Mouse (Mus musculus): ENCODE measurements at regions not wholly inside any gene's neighbourhood (a gene's known extent, or its start where the extent isn't known, plus 50 kb on each side); places are given as distances from the start of the nearest gene placed in this dataset.

GRCm38 (mm10) chr4:105996060-105996459, 206.4 kb downstream of the Gm12728 start:
- H3K4me1 ChIP-seq (ENCODE audit: control insufficient read depth, insufficient read depth, low read length), result no peaks in the 10 kb centered on the region
- no peak for ATAC-seq (ENCODE audit: insufficient read depth, low FRiP score)
- H3K27me3 ChIP-seq (ENCODE audit: control insufficient read depth, insufficient read depth, low read length), result no peaks in the 10 kb centered on the region
- no peak overlapping the region for H3K27ac ChIP-seq (ENCODE audit: low read length)
- 47% methylated on average over 4 of the region's 4 CpGs for WGBS
- no peak overlapping the region for H3K9ac ChIP-seq (ENCODE audit: low read length)
- no peaks in the 10 kb centered on the region for H3K9me3 ChIP-seq (replicated peaks; ENCODE audit: control insufficient read depth, low read length)
- H3K4me2 ChIP-seq (ENCODE audit: low read depth, low read length), result no peak overlapping the region
- H3K4me3 ChIP-seq (replicated peaks; ENCODE audit: low read length), result no peak overlapping the region
- H3K36me3 ChIP-seq (ENCODE audit: control insufficient read depth, insufficient read depth, low read length), result no peaks in the 10 kb centered on the region

DNA sequence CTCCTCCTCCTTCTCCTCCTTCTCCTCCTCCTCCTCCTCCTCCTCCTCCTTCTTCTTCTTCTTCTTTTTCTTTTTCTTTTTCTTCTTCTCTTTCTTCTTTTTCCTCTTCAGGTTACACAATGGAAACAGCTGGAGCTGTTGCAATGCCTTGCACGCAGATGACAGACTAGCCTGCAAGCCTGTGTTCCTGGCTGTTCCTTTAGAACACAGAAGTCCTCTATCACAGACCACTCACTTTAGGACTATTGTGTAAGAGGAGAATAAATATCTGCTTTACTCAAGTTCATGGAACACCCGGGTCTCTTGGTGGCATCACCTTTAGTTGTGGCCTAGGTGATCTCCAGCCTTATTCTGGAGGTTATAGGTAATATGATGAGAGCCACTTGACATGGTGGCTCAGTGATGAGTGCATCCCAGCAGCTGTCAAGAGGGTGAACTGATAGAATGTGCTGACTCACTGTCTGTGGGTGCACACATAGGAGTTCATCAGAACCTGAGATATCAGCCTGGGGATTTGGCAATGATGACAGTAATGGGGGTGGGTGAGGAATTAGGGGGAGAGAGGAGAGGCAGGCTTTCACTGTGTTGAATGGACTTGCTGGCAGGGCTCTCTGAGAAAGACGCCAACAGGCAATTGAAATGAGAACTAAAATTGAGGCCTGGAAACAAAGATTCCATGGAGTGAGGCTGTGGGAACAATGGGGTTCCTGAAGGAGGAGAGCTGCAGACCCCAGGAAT, 207.4 kb downstream of the Gm12728 start:
- no peaks in the 10 kb centered on the region for H3K36me3 ChIP-seq (ENCODE audit: control insufficient read depth, insufficient read depth, low read length)
- H3K27me3 ChIP-seq (ENCODE audit: control insufficient read depth, insufficient read depth, low read length), result no peaks in the 10 kb centered on the region
- no peak overlapping the region for H3K4me2 ChIP-seq (ENCODE audit: low read depth, low read length)
- H3K4me1 ChIP-seq (ENCODE audit: control insufficient read depth, insufficient read depth, low read length), result no peaks in the 10 kb centered on the region
- no peak overlapping the region for H3K9ac ChIP-seq (ENCODE audit: low read length)
- no peak overlapping the region for H3K27ac ChIP-seq (ENCODE audit: low read length)
- no peak for ATAC-seq (ENCODE audit: insufficient read depth, low FRiP score)
- 73% methylated on average over 3 of the region's 3 CpGs for WGBS
- no peaks in the 10 kb centered on the region for H3K9me3 ChIP-seq (replicated peaks; ENCODE audit: control insufficient read depth, low read length)
- H3K4me3 ChIP-seq (replicated peaks; ENCODE audit: low read length), result no peak overlapping the region

DNA sequence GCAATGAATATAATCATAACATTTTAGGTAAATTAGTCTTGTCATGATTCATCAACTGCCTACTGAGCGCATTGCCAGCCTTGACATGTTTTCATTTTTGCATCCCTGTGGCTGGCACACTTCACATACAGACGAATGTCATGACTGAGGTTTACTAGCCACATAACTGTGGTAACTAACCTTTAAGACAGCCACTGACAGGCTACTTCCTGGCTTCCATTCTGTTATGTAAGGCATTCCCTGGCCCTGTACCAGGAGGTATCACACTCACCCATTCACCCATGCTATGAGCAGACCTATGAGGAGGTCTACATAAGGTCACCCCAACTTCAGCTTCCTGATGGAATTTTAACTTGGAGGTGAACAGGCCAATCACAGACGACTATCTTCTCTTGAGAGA, 212.8 kb downstream of the Gm12728 start:
- no peak overlapping the region for H3K9ac ChIP-seq (ENCODE audit: low read length)
- no peak for ATAC-seq (ENCODE audit: insufficient read depth, low FRiP score)
- WGBS, result 79% methylated on average over 3 of the region's 3 CpGs

DNA sequence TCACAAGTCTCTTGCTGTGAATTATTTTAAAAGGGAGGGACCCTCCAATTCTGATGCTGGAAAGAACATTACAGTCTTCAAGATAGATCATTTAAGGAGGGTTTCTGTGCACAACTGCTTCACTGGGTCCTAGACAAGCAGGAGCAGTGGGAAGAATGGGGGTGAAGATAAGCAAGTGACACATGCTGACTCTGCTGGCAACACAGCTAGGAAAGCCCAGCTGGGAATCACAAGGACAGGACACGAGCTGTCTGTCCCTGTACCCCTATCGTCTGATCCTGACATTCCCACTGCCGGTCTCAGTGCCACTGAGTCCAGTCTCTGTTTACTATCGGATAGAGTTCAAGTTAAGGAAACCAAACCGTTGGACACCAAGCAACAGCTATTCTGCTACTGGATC, 216.3 kb downstream of the Gm12728 start:
- no peaks in the 10 kb centered on the region for H3K27me3 ChIP-seq (ENCODE audit: control insufficient read depth, insufficient read depth, low read length)
- no peak overlapping the region for H3K4me2 ChIP-seq (ENCODE audit: low read depth, low read length)
- no peaks in the 10 kb centered on the region for H3K36me3 ChIP-seq (ENCODE audit: control insufficient read depth, insufficient read depth, low read length)
- H3K4me1 ChIP-seq (ENCODE audit: control insufficient read depth, insufficient read depth, low read length), result no peaks in the 10 kb centered on the region
- no peak overlapping the region for H3K4me3 ChIP-seq (replicated peaks; ENCODE audit: low read length)
- H3K27ac ChIP-seq (ENCODE audit: low read length), result no peak overlapping the region
- H3K9me3 ChIP-seq (replicated peaks; ENCODE audit: control insufficient read depth, low read length), result no peaks in the 10 kb centered on the region
- WGBS, result 86% methylated on average over 5 of the region's 5 CpGs
- no peak for ATAC-seq (ENCODE audit: insufficient read depth, low FRiP score)
- H3K9ac ChIP-seq (ENCODE audit: low read length), result no peak overlapping the region

More for the DNA sequence above, 212.8 kb downstream of the Gm12728 start:
- no peaks in the 10 kb centered on the region for H3K27me3 ChIP-seq (ENCODE audit: control insufficient read depth, insufficient read depth, low read length)
- no peak overlapping the region for H3K27ac ChIP-seq (ENCODE audit: low read length)
- H3K9me3 ChIP-seq (replicated peaks; ENCODE audit: control insufficient read depth, low read length), result no peaks in the 10 kb centered on the region
- H3K4me1 ChIP-seq (ENCODE audit: control insufficient read depth, insufficient read depth, low read length), result no peaks in the 10 kb centered on the region
- H3K4me2 ChIP-seq (ENCODE audit: low read depth, low read length), result no peak overlapping the region
- no peaks in the 10 kb centered on the region for H3K36me3 ChIP-seq (ENCODE audit: control insufficient read depth, insufficient read depth, low read length)
- H3K4me3 ChIP-seq (replicated peaks; ENCODE audit: low read length), result no peak overlapping the region

DNA sequence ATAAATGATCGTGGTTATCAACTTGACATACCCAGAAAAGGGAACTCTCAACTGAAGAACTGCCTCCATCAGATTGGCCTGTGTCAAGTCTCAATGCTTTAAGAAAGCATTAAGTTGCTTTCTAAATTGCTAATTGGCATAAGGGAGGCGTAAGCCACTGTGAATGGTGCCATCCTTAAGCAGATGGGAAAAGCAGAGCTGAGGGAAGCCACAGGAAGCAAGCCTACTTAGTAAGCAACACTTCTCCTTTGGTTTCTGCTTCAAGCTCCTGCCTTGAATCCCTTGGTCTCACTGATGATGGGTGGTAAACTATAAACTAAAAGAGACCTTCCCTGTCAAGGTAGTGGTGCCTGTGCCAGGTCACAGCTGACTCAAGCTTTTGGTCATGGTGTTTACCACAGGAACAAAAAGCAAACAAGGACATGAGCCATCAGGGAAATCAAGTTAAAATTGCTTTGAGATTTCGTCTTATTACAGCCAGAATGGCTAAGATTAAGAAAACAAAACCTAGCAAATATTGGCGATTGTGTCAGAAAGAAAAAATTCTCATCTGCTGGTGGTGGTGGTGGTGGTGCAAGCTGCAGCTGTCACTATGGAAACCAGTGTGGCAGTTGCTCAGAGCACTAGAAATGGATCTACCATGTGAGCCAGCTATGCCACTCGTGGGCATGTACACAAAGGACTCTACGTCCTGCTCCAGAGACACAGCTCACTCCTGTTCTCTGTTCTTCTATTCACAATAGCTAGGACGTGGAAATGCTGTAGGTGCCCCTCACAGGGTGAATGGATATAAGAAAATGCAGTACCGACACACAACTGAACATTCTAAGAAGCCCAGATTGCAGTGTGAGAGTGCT, 217.9 kb downstream of the Gm12728 start:
- Histone ChIP-seq H3K9ac (ENCODE audit: low read length) (no peak overlapping the region), H3K4me3 (replicated peaks; ENCODE audit: low read length) (no peak overlapping the region), H3K4me1 (ENCODE audit: control insufficient read depth, insufficient read depth, low read length) (no peaks in the 10 kb centered on the region), H3K9me3 (replicated peaks; ENCODE audit: control insufficient read depth, low read length) (no peaks in the 10 kb centered on the region), H3K4me2 (ENCODE audit: low read depth, low read length) (no peak overlapping the region), H3K27me3 (ENCODE audit: control insufficient read depth, insufficient read depth, low read length) (no peaks in the 10 kb centered on the region), H3K36me3 (ENCODE audit: control insufficient read depth, insufficient read depth, low read length) (no peaks in the 10 kb centered on the region), H3K27ac (ENCODE audit: low read length) (no peak overlapping the region)
- ATAC-seq (ENCODE audit: insufficient read depth, low FRiP score), result no peak
- WGBS, result 63% methylated on average over 8 of the region's 8 CpGs

GRCm38 (mm10) chr4:106017065-106017646, 227.5 kb downstream of the Gm12728 start:
- Histone ChIP-seq H3K9ac (ENCODE audit: low read length) (no peak overlapping the region), H3K9me3 (replicated peaks; ENCODE audit: control insufficient read depth, low read length) (no peaks in the 10 kb centered on the region), H3K4me3 (replicated peaks; ENCODE audit: low read length) (no peak overlapping the region), H3K27ac (ENCODE audit: low read length) (no peak overlapping the region), H3K4me1 (ENCODE audit: control insufficient read depth, insufficient read depth, low read length) (no peaks in the 10 kb centered on the region), H3K4me2 (ENCODE audit: low read depth, low read length) (no peak overlapping the region), H3K36me3 (ENCODE audit: control insufficient read depth, insufficient read depth, low read length) (no peaks in the 10 kb centered on the region), H3K27me3 (ENCODE audit: control insufficient read depth, insufficient read depth, low read length) (no peaks in the 10 kb centered on the region)
- WGBS, result 85% methylated on average over 6 of the region's 6 CpGs
- no peak for ATAC-seq (ENCODE audit: insufficient read depth, low FRiP score)

- 57% methylated on average over 4 of the region's 4 CpGs for WGBS
- ATAC-seq (ENCODE audit: insufficient read depth, low FRiP score), result no peak
- H3K27ac ChIP-seq (ENCODE audit: low read length), result no peak overlapping the region
- no peaks in the 10 kb centered on the region for H3K9me3 ChIP-seq (replicated peaks; ENCODE audit: control insufficient read depth, low read length)
- H3K36me3 ChIP-seq (ENCODE audit: control insufficient read depth, insufficient read depth, low read length), result no peaks in the 10 kb centered on the region
- H3K4me2 ChIP-seq (ENCODE audit: low read depth, low read length), result no peak overlapping the region
- no peaks in the 10 kb centered on the region for H3K27me3 ChIP-seq (ENCODE audit: control insufficient read depth, insufficient read depth, low read length)
- no peak overlapping the region for H3K4me3 ChIP-seq (replicated peaks; ENCODE audit: low read length)
- no peak overlapping the region for H3K9ac ChIP-seq (ENCODE audit: low read length)
- H3K4me1 ChIP-seq (ENCODE audit: control insufficient read depth, insufficient read depth, low read length), result no peaks in the 10 kb centered on the region
Observed at GRCm38 (mm10) chr4:106018936-106019335, 229.3 kb downstream of the Gm12728 start.

GRCm38 (mm10) chr4:106020338-106020737, 230.7 kb downstream of the Gm12728 start:
- Histone ChIP-seq H3K4me3 (replicated peaks; ENCODE audit: low read length) (no peak overlapping the region), H3K9me3 (replicated peaks; ENCODE audit: control insufficient read depth, low read length) (no peaks in the 10 kb centered on the region), H3K27me3 (ENCODE audit: control insufficient read depth, insufficient read depth, low read length) (no peaks in the 10 kb centered on the region), H3K27ac (ENCODE audit: low read length) (no peak overlapping the region), H3K36me3 (ENCODE audit: control insufficient read depth, insufficient read depth, low read length) (no peaks in the 10 kb centered on the region), H3K4me2 (ENCODE audit: low read depth, low read length) (no peak overlapping the region), H3K9ac (ENCODE audit: low read length) (no peak overlapping the region; the same call in 1 of the 2 replicates), H3K4me1 (ENCODE audit: control insufficient read depth, insufficient read depth, low read length) (no peaks in the 10 kb centered on the region)
- ATAC-seq (ENCODE audit: insufficient read depth, low FRiP score), result 0 out of 2 replicates have a peak, but pooled peaks have one; percentile 43
- 28% methylated on average over 4 of the region's 4 CpGs for WGBS

- WGBS, result 71% methylated on average over 1 of the region's 1 CpGs
Observed at GRCm38 (mm10) chr4:106024591-106024990, 234.9 kb downstream of the Gm12728 start.

More at GRCm38 (mm10) chr4:106024591-106024990, 234.9 kb downstream of the Gm12728 start:
- no peak overlapping the region for H3K9ac ChIP-seq (ENCODE audit: low read length)
- no peak for ATAC-seq (ENCODE audit: insufficient read depth, low FRiP score)
- H3K9me3 ChIP-seq (replicated peaks; ENCODE audit: control insufficient read depth, low read length), result no peaks in the 10 kb centered on the region
- H3K4me1 ChIP-seq (ENCODE audit: control insufficient read depth, insufficient read depth, low read length), result peaks cover 4% of the 10 kb centered on the region; the same call in 1 of the 2 replicates
- no peak overlapping the region for H3K27ac ChIP-seq (ENCODE audit: low read length)
- no peaks in the 10 kb centered on the region for H3K36me3 ChIP-seq (ENCODE audit: control insufficient read depth, insufficient read depth, low read length)
- H3K27me3 ChIP-seq (ENCODE audit: control insufficient read depth, insufficient read depth, low read length), result no peaks in the 10 kb centered on the region
- H3K4me3 ChIP-seq (replicated peaks; ENCODE audit: low read length), result no peak overlapping the region
- no peak overlapping the region for H3K4me2 ChIP-seq (ENCODE audit: low read depth, low read length)
